In genomic region chr8:92137091-92137882, GRCm38 (mm10) we compare ENCODE assay signal across 12 mouse cellular contexts.
DNase-seq lines count a peak whose midpoint lies in the region; ATAC-seq and TF ChIP-seq lines count a peak whose summit lies in the region.
"Had no signal": no experiment of that assay in that cellular context is flagged by ENCODE, and none has a peak within 500 bp of the region (broad histone marks: within the 10 kb centered on the region; RNA-seq: fewer than 3 reads in every experiment).

No protein-coding gene starts in this region.

- no peaks in the 10 kb centered on the region for H3K36me3 ChIP-seq in heart, embryonic 14.5 days (ENCODE audit: control insufficient read depth, insufficient read depth, low read length)
- H3K36me3 ChIP-seq in stomach, embryonic 15.5 days: no peaks in the 10 kb centered on the region
- no peaks in the 10 kb centered on the region for H3K36me3 ChIP-seq in stomach, postnatal 0 days (ENCODE audit: control insufficient read depth, insufficient read depth, low read length)

- peaks cover 7% of the 10 kb centered on the region in 2 experiments; a peak in 3 of 4 replicates for H3K4me1 ChIP-seq in heart, embryonic 14.5 days (ENCODE audit: control insufficient read depth in 2 of 2, insufficient read depth in 2 of 2, low read length in 2 of 2)
- 0 out of 2 replicates have a peak, but pooled peaks cover 7% of the 10 kb centered on the region for H3K4me1 ChIP-seq in stomach, embryonic 15.5 days
- no peaks in the 10 kb centered on the region for H3K4me1 ChIP-seq in stomach, postnatal 0 days (replicated peaks; ENCODE audit: control insufficient read depth, insufficient read depth)

- no peak for TF ChIP-seq CTCF in stomach, postnatal 0 days (IDR thresholded peaks at IDR 0.05; ENCODE audit: low read depth)

- peak; percentile 38; the same call in 1 of the 2 replicates for ATAC-seq in heart, embryonic 14.5 days (ENCODE audit: insufficient number of reproducible peaks, insufficient read depth, low FRiP score, low read depth)
- no peak for ATAC-seq in stomach, embryonic 15.5 days (ENCODE audit: insufficient read depth, low FRiP score, low read depth)
- no peak for ATAC-seq in stomach, postnatal 0 days (ENCODE audit: low FRiP score, low TSS enrichment)
- ATAC-seq: activated CD4-positive, CD25-positive, alpha-beta regulatory T cell, adult 4 months; inflammation-experienced regulatory T-cells, adult 6 months had no signal

- peak overlapping the region; percentile 53 to 56; a peak in 3 of 4 replicates for H3K27ac ChIP-seq in heart, embryonic 14.5 days (replicated peaks in 1 of 2; ENCODE audit: control insufficient read depth in 1 of 2, insufficient read depth in 1 of 2, low read depth in 2 of 2, low read length in 2 of 2)
- H3K27ac ChIP-seq in stomach, embryonic 15.5 days: no peak overlapping the region
- no peak overlapping the region for H3K27ac ChIP-seq in stomach, postnatal 0 days (replicated peaks)
- H3K27ac ChIP-seq: macrophage had no signal

- peak overlapping the region; percentile 9; the same call in 1 of the 2 replicates for H3K4me2 ChIP-seq in heart, embryonic 14.5 days (ENCODE audit: low read length)
- H3K4me2 ChIP-seq in stomach, embryonic 15.5 days: 0 out of 2 replicates have a peak overlapping the region, but pooled peaks have one; percentile 8
- H3K4me2 ChIP-seq in stomach, postnatal 0 days (replicated peaks; ENCODE audit: low read depth): no peak overlapping the region

- H3K27me3 ChIP-seq in heart, embryonic 14.5 days (ENCODE audit: control insufficient read depth, insufficient read depth, low read length): no peaks in the 10 kb centered on the region
- H3K27me3 ChIP-seq in stomach, embryonic 15.5 days (replicated peaks): peaks cover 28% of the 10 kb centered on the region
- 0 out of 2 replicates have a peak, but pooled peaks cover 2% of the 10 kb centered on the region for H3K27me3 ChIP-seq in stomach, postnatal 0 days (ENCODE audit: control insufficient read depth, insufficient read depth, low read length)

- 30% methylated on average over 16 of the region's 17 CpGs for WGBS in heart, embryonic 14.5 days
- WGBS in stomach, embryonic 15.5 days: 16% methylated on average over 16 of the region's 17 CpGs
- WGBS in stomach, postnatal 0 days: 26% methylated on average over 16 of the region's 17 CpGs

- no peak for DNase-seq in heart, adult 8-10 months (ENCODE audit: low spot score)
- DNase-seq in stomach, postnatal 0 days (ENCODE audit: low spot score): no peak
- peak; percentile 26 to 60 for DNase-seq in kidney, postnatal 25 days
- DNase-seq in ovary, postnatal 10 days (ENCODE audit: low spot score): no peak
- DNase-seq in spleen, postnatal 36 days (ENCODE audit: low spot score in 2 of 2): no peak
- no peak for DNase-seq in gastrocnemius, adult 8-10 months (ENCODE audit: low spot score in 2 of 2)
- DNase-seq: cerebellum, postnatal 25 days had no signal

- no peak overlapping the region for H3K4me3 ChIP-seq in heart, embryonic 14.5 days (ENCODE audit: control insufficient read depth in 1 of 2, insufficient read depth in 1 of 2, low read depth in 1 of 2, low read length in 2 of 2)
- no peak overlapping the region for H3K4me3 ChIP-seq in stomach, embryonic 15.5 days (replicated peaks)
- no peak overlapping the region for H3K4me3 ChIP-seq in stomach, postnatal 0 days (ENCODE audit: low read depth, low read length)

- no peak for TF ChIP-seq EP300 in stomach, postnatal 0 days (optimal IDR thresholded peaks at IDR 0.05)

- no peaks in the 10 kb centered on the region; the same call in 1 of the 2 replicates for H3K9me3 ChIP-seq in heart, embryonic 14.5 days (ENCODE audit: control insufficient read depth, low read length)
- no peaks in the 10 kb centered on the region for H3K9me3 ChIP-seq in stomach, embryonic 15.5 days
- no peaks in the 10 kb centered on the region for H3K9me3 ChIP-seq in stomach, postnatal 0 days (ENCODE audit: control insufficient read depth, low read length)

- no peak overlapping the region for H3K9ac ChIP-seq in heart, embryonic 14.5 days (ENCODE audit: low read length)
- no peak overlapping the region for H3K9ac ChIP-seq in stomach, embryonic 15.5 days
- H3K9ac ChIP-seq in stomach, postnatal 0 days (ENCODE audit: low read length): no peak overlapping the region

Comparison
In these comparisons a context has a peak if more than half of its experiments do, and no peak if none do; other contexts are left out.
1. H3K27ac ChIP-seq: peak in heart, embryonic 14.5 days (2 of 2); none in stomach, embryonic 15.5 days (single experiment) and stomach, postnatal 0 days (single experiment).
2. DNase-seq: peak in kidney, postnatal 25 days (2 of 2); none in heart, adult 8-10 months (single experiment), stomach, postnatal 0 days (single experiment), ovary, postnatal 10 days (single experiment), spleen, postnatal 36 days (0 of 2) and gastrocnemius, adult 8-10 months (0 of 2).